Mouse (Mus musculus) granulocyte monocyte progenitor cell, adult 5-6 weeks (primary cell): ENCODE data around the gene Ms4a18. TPM values are rescaled to one million over a fixed set of nuclear protein-coding genes. Genes with fewer than 3 reads are reported as not detected.

Experiments
- ATAC-seq: replicated peaks from 2 replicates; pipeline ENCODE4 v1.8.0; 2016; ENCODE audit warnings: mild to moderate bottlenecking, moderate TSS enrichment, inconsistent platforms; ENCODE audit not compliant: poor library complexity, severe bottlenecking
- total RNA-seq, 2 experiments: library from RNA; stranded (forward) in 1 of 2; stranded (reverse) in 1 of 2; fragments of 200-712, 200-1000 nt in 1 of 2; fragments of >200 nt in 1 of 2; fragmentation: Nextera tagmentation in 1 of 2; gene quantifications; 2 replicates each; pipeline ENCODE4 v1.2.3; 2014 to 2017

Ms4a18 gene
- total RNA-seq (2014; fragmentation: Nextera tagmentation), result not detected in 2 replicates
- not detected in 2 replicates for total RNA-seq (2017)

DNA sequence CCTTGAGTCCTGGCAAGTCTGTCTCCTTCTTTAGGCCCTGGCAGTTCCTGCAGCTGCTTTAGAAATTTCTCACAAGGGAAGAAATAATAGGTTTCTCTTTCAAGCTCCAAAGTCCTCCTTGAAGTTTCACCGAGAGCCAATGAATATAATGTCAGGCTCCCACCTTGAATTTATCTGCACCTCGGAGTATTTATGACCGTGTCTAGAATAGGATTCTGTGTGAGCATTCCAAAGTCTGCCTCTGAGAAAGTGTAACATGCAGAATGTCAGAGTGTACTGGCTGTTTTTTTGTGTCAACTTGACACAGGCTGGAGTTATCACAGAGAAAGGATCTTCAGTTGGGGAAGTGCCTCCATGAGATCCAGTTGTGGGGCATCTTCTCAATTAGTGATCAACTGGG lies at the start of gene Ms4a18:
Gene Ms4a18, minus strand, starts transcription at position 141 of the 400 bp plus-strand sequence.
- ATAC-seq, result no peak

DNA sequence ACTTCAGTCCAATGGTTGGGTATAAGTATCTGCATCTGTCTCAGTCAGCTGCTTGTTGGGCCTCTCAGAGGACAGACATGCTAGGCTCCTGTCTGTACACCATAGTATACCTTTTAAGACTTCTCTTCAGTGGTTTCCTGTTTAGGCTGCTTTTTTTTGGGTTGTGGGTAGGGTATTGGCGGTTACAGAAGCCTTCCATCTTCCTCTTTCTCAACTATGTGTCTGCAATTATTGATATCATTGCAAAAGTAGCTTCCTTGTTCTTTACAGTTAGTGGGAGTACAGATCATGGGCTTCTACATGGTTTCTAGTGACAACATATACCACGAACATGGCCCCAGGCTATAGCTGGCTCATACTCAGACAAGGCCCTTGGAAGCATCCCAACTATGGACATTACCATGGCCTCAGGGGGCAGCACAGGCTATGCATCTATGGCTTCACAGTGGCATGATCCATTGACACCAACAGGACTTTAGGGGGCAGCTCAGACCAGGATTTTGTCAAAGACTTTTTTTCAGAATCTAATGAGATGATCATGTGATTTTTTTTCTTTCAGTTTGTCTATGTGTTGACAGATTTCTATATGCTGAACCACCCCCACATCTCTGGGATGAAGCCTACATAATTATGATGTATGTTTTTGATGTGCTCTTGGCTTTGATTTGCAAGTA lies 47.5 kb upstream of the Ms4a18 start:
- peak; percentile 98 for ATAC-seq

DNA sequence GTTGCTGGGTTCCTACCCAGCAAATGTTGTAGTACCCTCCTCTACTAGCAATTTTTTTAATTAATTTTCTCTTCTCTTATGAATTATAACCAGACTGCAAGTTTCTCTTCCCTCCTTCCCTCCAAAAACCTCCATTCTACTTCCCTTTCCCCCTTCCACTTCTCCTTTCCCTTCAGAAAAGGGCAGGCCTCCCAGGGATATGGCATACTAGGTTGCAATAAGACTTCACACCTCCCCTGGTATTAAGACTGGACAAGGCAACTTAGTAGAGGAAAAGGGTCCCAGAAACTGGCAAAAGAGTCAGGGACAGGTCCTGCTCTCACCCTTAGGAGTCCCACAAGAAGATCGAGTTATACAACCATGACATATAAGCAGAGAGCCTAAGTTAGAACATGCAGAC lies 43.1 kb upstream of the Ms4a18 start:
- peak; percentile 64 for ATAC-seq

DNA sequence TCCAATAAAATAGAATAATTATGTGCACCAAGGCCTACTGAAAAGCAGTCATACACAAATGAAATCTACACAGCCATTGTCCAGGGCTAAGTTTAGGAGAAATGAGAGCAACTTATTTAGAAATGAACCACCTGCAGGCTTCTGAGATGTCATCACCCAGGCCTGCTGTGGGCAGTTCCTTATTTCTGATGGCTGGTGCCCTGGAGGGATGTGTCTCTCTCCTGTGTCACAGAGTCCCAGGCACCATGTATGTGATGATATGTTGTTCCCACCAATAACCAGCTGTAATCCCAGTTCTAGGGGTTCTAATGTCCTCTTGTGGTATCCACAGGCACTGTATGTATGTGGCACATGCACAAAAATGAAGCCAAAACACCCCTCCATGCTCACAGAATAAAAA lies 42.1 kb upstream of the Ms4a18 start:
- peak; percentile 95 for ATAC-seq

DNA sequence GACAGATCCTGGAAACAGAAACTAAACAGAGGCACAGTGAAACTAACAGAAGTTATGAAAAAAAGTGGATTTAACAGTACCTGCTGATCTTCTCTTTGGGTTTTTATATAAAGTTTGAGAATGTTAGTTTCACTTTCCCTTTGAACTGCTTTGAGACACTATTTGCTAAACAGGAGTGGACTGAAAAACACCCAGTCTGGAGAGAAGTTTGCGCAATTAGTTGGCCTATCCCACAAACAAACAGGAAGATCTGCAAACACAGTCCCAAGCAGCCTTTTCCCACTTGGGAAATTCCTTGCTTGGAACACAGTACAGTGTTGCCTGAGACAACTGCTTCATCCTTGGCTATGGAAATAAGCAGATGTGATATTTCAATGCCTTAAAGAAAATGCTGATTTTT lies 37.9 kb upstream of the Ms4a18 start:
- peak; percentile 45 for ATAC-seq

DNA sequence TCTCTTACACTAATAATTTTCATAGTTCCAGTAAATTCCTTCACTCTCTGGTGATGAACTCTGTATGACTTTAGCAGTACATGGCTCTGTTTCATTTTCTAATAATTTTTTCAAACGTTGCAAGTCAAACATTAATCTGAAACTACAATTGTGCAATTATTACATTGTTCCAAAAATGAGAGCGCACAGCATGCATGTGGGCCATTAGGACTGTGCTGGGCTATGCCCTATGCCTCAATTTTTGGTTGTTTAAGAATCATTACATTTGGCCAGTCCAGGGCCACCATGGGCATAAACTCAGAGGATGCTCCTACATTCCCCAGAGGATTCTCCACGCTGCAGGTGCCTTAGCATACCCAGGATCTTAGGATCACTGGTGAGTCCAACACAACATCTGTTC lies 35.4 kb upstream of the Ms4a18 start:
- ATAC-seq, result peak; percentile 20; the same call in 1 of the 2 replicates

DNA sequence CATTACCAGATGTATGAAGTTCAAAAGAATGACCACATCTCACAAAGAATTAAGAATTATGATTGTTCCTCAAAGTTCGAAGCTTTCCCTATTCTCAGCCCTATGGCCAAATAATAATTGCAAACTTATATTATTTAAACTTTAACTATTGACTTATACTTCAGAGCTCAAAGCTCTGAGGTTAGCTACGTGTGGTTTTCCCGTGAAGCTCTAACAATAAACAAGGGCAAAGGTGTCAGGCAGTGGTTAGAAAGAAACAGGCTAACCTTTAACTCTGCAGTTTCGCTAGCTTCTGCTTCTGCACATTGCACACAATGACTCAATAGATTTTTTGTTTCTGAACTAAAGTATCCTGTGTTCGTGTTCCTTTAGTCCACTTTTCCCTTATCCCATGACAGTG lies 35.0 kb upstream of the Ms4a18 start:
- peak; percentile 41 for ATAC-seq

DNA sequence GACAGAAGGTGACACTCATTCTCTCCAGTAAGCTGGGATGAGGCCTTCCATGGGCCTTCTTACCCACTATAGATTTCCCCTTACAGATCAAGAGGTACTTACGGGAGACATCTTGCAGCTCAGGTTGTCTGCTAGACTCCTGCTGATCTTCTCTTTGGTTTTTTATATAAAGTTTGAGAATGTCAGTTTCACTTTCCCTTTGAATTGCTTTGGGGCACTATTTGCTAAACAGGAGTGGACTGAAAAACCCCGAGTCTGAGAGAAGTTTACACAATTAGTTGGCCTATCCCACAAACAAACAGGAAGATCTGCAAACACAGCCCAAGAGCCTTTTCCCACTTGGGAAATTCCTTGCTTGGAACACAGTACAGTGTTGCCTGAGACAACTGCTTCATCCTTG lies 32.5 kb upstream of the Ms4a18 start:
- ATAC-seq, result 0 out of 2 replicates have a peak, but pooled peaks have one; percentile 6

DNA sequence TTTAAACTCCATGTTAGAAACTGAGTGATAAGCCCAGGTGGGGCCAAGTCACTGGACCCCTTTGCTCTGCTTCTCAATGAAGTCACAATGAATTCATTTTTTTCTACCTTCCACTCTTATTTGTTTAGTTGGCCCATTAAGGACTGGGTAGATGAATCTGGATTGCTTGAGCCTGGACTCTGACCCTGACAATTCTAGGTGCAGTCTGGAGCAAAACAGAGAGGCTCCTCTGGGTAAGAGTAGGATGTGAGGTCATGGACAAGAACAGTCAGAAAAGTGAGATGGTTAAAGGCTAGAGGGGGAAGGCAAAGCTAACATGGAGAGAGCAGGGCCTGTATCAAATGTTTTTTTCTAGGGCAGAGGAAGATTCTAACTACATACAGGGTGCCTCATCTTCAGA lies 31.6 kb upstream of the Ms4a18 start:
- no peak for ATAC-seq

DNA sequence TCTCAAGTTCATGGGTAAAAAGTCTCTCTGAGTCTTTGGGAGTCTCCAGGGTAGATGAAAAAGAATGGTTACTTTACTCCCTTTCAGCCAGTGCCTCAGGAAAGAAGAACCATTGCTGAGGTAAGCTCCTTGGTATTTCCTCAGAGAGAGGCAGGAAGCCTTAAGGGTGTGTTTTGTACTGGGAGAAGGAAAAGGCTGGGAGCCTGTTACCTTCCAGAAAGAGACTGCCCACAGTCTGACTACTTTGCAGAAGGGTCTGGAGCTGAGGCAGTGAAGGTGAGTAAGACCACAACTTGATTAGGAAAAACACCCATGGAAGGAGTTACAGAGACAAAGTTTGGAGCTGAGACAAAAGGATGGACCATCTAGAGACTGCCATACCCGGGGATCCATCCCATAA lies 30.7 kb upstream of the Ms4a18 start:
- no peak for ATAC-seq

DNA sequence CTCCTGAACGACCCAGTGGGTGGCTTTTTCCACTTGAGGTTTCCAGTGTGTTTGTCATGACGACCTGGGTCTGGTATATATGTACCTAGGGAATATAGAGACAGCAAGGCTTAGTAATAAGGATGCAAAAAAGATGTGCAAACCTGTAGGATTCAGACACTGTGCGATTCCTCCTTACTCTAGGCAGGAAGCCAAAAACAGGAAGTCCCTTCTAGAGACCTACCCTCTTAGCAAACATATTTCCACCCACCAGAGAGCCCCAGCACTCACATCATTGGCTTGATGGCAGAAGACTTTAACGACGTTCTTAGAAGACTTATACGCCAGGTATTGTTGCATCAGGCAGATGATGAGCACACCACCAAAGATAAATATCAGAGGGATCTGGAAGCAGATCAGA lies 30.2 kb upstream of the Ms4a18 start:
- peak; percentile 63 for ATAC-seq

DNA sequence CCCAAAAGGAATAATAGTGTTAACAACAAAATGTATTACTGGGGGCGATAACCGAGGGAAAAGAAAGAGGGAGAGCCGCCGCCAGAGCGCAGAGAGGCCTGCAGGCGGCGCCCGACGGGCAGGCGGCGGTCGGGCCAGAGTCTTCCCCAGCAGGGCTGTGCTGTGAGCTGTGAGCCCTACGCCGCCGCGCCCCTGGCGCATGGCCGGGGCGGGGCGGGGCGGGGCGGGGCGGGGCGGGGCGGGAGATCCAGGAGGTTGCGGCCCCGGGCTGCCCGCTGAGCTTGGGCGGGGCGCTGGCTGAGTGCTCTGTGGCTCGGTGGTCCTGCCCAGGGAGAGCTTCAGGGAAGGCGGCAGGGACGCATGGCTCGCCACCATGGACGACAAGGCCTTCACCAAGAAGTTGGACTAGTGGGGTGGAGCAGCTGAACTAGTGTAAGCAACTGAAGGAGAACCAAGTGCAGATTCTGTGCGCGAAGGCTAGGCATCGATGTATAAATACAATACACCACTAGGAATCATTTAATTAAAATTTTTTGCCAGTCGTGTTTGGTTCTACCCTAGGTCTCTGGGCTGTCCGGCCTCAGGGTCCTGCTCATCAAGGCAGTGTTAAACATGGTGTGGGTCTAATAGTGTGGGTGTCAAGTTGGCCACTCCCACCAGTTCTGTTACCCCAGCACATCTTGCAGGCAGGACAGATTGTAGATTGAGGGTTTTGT lies 27.3 kb upstream of the Ms4a18 start:
- peak; percentile 91 for ATAC-seq

DNA sequence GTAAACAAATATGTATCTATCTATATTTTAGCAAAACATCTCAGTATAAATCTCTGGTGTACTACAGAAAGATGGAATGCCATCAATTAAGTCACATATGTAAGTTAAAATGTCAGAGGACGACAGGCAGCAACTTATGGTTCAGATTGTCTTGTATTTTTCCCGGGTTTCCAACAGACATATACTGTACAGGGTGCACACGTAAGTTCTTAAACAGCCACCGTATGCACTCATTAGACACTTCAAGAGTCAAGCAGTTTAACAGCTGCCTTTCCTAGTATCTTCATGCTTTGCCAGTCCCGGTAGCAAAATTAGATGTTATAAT lies 26.8 kb upstream of the Ms4a18 start:
- peak; percentile 8; the same call in 1 of the 2 replicates for ATAC-seq

DNA sequence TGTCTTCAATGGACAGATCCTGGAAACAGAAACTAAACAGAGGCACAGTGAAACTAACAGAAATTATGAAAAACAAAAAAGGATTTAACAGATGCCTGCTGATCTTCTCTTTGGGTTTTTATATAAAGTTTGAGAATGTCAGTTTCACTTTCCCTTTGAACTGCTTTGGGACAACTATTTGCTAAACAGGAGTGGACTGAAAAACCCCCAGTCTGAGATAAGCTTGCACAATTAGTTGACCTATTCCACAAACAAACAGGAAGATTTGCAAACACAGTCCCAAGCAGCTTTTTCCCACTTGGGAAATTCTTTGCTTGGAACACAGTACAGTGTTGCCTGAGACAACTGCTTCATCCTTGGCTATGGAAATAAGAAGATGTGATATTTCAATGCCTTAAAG lies 19.7 kb upstream of the Ms4a18 start:
- no peak for ATAC-seq

DNA sequence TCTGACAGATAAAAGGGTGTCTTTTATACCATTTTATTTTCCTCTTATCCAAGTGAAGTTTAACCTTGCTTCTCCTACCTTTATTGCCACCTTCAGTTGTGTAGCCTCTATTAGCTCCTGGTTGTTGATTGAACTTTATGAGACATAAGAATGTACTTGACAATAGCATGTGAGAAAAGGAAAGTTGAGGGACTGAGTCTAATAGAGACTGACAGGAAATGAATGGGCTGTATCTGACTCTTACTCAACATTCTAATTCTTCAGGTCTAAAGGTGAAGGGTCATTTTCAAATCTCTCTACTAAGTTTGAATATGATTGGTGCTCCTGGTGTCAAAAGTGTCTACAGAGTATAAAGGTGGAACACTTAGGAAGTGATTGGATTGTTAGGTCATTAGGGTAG lies 4.6 kb upstream of the Ms4a18 start:
- no peak for ATAC-seq

DNA sequence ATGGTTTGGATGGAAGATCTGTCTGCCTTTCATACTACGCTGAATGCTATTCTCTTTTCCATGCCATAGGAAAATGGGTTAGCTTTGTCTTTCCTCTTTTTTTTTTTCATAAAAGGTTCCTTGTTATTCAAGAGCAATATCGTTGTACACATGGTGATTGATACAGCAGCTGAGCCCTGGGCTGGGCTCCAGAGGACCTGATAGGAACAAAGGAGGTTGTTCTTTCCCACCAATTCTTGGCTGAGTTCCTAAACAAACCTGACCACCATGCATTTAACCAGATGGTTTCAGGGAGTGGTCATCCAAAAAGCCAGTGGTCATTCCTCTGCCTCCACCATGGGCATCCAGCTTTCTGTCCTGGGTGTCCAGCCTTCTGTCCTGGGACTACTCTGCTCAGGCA lies 580 bp downstream of the Ms4a18 start:
- ATAC-seq, result no peak

DNA sequence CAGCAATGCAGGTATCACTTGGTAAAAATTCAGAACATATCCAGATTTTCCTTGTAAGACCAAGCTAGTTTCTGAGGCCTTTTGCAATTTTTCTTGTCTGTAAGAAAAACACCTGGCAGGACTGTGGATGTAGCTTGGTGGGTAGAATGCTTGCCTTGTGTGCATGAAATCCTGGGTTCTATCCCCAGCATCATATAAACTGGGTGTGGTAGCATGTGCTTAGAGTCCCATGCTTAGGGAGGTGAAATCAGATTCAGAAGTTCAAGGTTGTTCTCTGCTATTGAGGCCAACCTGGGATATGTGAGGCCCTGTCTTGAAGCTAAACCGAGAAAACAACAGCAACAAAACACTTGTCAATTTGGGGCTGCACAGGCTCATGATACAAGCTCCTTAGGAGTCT lies 1.8 kb downstream of the Ms4a18 start:
- ATAC-seq, result no peak

DNA sequence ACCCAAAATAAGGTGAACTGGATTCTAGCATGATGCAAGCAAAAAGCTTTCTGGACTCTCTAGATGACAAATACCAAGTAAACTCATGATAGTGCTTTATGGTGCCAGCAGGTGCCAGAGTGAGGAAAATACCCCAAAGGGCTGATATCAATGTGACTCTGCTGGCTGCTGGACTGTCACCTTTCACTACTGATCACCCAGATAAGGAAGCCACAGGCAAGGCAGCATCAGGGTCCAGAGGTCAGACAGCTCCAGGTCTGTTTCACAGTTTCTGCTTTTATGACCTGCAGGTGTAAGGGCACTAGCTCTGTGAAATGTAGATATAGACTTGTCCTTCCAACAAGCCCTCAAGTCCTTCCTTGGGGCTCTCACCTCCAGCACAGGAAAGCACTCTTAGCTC lies 2.4 kb downstream of the Ms4a18 start:
- no peak for ATAC-seq

DNA sequence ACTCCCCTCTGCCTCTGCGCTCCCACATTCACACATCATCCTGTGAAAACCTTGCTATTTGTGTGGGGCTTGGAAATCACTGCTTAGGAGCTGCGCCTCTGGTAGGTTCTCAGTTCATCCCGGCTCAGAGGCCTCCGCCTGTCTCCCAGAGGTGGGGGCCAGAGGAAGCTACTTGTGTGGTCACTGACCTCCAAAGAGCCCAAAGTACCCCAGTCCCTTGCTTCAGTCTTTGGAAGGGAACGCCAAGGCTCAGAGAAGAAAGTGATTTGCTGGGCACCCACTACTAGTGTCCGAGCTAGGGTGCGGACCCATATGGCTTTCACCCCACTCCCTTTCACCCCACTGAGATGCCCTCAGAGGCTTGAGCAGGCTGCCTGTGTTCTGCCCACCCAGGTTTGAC lies 24.7 kb downstream of the Ms4a18 start, which contains the start of gene Ms4a15:
Gene Ms4a15, minus strand, starts transcription at position 101 of the 400 bp plus-strand sequence.
- no peak for ATAC-seq

DNA sequence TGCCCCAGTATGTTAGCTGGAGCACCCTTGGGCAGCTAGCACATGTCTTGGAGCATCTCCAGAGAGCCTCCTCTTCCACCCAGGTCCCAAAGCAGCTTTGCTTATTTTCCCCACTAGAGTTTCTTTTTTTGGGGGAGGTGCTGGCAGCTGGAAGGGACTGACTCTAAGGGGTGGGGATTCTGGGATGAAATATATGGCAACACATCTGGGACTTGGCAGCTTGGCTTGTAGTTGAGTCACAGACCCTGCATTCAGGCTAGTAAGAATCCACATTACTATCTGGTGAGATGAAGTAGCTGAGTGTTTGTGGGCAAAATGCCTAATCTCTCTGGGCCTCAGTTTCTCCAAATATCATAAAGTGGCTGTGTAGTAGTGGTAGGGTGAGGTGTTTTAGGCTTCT lies 25.9 kb downstream of the Ms4a18 start:
- no peak for ATAC-seq

DNA sequence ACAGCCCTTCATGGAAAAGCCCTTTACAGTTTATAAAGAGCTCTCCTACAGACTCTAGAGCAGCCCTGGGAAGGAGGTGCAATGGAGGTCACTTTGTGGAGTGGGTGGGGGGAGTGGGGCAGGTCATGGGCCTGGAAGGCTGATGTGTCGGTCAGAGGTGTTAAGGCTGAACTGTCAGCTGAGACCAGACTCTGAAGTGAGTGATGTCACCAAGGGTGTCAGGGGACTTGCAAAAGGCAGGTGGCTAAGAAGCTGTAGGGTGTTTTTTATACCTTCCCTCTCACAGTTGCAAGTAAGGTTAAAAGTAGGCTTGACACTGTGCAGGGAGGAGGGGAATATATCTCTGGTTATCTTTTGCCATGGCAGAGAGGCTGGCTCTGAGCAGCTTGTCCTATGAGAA lies 27.1 kb downstream of the Ms4a18 start:
- no peak for ATAC-seq

DNA sequence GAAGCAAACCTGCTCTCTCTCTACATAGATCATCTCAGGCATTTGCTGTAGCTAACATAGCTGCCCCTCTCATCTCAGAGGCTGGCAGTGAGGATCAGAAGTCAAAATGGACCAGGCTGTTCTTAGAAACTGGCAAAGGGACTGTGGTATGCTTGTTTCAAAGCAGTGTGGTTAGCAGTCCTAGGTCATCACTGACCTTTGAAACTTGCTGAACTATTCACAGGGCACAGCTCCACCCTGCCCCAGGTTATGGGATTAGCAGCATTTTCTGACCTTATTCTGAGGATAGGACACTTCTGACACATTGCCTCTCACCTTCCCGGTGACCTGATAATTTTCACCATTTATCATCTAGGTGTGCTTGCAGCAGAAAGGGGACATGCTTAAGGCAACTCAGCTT lies 29.3 kb downstream of the Ms4a18 start:
- ATAC-seq, result no peak
